Mouse (Mus musculus) right cerebral cortex, postnatal 36 days (tissue): Measurements from ENCODE around the gene Tmem270.

ENCODE experiments used
- DNase-seq, 2 experiments: peaks; one replicate each; pipeline ENCODE4 v3.0.0; 2022; ENCODE audit warnings: low spot score in 2 of 2, mixed read lengths in 1 of 2

Gene Tmem270

DNA sequence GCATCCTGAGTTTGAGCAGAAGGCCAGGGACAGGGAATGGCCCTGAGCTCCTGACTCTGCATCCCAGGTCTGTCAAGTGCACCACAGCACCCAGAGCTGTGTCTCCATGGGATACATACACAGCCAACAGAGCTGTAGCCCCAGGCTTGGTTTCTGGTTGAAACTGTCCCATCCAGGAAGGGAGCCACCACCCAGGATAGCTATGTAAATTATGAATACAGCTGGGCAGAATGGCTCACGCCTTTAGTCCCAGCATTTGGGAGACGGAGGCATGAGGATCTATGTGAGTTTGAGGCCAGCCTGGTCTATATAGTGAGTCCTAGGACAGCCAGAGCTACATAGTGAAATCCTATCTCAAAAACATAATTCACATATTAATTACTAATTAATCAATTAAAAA lies 23.5 kb upstream of the Tmem270 start:
- no peak for DNase-seq

DNA sequence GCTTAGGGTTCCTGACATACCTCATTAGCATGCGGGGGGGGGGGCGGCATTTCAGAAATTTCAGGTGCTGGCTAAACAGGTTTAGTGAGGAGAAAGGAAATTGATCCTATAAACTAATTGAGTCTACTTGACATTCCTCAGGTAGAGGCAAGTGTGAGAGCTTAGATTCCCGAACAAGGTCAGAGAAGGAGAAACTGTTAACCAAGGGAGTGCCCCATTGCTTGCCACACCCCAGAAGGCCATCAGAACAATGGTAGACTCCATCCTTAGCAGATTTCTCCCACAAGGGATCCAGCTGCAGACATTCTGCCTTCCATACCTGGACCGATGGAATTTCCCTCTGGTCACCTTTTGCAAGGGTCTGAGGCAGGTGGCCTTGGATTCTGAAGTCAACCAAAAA lies 20.2 kb upstream of the Tmem270 start:
- DNase-seq: no peak

DNA sequence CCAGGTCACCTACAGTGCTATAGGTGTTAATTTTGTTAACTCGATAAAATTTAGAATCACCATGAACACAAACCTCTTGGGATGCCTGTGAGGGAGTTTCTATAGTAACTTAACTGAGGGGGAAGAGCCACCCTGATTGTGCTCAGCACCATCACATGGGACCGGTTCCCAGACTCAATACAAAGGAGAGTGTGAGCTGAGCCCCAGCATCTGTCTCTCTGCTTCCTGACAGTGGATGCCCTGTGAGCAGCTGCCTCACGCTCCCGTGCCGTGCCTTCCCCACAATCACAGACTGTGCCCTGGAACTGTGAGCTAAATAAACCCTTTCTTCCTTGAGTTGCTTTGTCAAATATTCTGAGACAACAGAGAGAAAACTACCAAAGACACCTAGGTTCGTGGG lies 16.6 kb upstream of the Tmem270 start:
- no peak for DNase-seq

DNA sequence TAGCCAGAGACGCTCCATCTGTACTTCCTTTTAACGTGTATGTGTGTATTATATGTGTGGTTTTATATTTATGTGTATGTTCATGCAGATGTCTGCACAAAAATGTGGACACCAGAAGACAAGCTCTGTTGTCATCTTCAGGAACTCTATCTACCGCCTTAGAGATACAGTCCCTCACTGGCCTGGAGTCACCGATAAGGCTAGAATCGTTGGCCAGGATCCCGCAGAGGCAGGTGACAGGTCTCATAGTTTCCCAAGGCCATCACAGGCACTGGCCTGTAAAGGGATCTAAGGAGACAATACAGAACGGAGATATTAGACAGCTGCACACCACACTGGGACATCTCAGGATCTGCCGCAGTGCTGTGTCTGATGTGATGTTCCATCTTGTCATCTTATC lies 14.6 kb upstream of the Tmem270 start:
- no peak for DNase-seq

DNA sequence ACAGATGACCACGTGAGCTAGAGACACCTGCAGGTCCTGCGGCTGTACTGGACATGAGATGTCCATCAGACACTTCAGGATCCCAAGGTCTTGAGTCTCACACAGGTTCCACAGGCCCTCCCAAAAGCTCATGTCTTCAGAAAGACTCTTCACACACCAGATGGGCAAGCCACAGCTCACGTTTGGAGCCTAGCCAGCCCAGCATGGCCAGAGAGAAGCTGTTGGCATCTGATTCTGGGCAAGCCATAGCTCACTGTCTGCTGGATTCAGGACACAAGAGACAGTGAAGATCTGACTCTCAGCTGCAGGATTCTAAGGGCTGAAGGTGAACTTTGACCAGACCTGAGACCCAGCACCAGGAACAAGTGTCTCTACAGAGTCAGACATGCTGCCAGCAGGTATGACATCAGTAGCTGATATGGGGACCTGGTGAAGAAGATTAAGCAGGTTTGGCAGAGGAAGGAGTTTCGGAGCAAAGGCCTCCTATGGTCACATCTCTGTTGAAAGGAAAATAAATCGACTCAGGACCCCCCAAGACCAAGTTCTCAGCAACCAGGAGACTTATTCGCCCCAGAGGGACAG lies 13.7 kb upstream of the Tmem270 start:
- no peak for DNase-seq

DNA sequence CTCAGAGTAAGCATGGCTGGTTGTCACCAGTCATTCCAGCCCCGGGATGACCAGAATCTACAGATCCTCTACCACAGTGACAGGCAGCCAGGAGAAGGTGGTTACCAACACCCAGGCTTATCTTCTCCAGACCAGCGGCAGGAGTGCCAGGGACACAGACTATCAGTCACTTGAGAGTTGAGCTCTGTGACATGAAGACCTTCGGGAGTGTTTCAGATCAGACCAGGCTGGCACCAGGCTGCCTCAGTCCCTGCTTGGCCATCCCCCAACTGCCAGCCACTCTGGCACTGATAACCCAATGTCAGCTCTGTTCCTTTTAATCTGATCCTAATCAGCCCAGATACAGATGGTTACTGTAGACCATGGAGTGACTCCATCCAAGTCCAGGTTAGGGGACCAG lies 12.6 kb upstream of the Tmem270 start:
- no peak for DNase-seq

DNA sequence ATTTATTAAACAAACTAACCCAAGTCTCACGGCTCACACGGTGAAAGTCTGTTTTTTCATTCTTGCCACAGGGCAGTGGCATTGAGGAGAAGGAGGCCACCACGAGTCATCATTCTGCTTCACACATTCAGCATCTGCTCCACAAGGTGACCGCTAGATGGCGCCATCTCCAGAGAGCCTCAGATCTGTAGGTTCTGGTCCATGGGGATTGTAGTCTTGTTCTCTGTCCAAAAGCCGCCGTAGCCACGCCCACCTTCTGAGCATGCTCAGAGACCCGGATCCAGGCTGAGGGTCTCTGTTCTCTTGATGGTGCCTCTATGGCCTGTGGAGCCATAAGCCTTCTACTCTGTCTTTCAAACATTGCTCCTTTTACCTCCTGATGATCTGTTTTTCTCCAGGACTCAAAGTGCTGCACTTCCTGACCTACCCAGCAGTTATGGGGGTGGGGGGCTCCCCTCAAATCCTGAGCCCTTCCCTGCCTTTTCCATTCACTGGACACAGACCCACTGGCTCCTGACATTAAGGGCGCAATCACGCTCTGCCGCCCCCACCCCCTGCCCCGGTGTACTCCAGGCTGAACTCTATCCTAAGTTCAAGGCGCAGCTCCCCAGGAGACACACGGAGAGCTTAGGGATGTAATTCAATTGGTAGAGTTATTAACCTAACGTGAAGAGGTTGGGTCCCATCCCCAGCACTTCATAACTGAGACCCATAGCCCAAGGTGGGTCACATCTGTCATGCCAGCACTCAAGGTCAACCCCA lies 11.7 kb upstream of the Tmem270 start:
- no peak for DNase-seq

DNA sequence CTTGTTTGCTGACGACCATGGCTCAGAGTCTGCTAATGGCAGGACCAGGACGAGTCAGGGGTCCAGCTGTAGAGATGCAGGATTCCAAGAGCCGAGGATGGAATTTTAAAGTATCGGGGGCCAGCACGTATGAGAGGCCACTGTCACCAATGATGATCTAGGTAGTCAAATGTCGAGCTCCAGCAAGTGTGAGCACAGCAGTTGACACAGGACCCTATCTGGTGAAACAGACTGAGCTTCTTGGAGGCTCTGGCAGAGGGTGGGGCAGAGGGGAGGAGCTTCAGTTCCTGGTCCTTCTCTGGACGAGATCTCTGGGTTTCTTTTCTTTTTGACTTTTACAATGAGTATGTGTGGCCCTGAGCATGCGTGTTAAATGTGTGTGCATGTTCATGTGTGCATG lies 8.8 kb upstream of the Tmem270 start, which contains the start of gene Cldn13:
TSS of gene Cldn13 (minus strand) at position 216 of the 400 bp plus-strand sequence.
- no peak for DNase-seq

DNA sequence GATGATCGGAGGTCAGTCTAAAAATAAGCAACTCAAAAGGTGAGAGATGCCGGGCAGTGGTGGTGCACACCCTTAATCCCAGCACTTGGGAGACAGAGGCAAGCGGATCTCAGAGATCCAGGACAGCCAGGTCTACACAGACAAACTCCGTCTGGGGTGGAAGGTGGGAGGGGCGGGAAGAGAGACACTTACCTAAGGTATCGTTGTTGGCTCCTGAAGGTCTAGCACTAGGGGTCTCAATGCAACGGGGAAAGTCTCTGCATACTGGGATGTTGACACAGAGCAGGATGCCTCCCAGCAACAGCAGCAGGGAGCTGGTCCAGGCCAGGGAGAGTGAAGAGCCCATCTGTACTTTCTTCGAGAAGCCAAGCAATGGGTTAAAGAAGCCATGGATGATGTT lies 8.0 kb upstream of the Tmem270 start:
- no peak for DNase-seq

DNA sequence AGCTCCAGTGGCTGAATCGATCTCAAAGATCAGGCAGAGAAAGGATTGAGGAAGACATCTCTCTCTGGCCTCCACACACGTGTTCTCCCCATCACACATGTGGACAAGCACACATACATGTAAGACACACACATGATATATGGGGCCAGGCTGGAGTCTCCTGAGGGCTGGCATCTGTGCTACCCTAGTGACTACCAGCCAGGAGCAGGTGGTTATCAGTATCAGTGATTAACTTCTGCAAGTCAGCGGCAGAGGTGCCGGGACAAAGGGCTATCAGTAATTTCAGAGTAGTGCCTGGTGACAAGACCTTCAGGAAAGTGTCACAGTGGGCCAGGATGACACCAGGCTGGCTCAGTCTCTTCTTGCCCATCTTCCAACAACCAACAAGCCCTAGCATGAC lies 7.2 kb upstream of the Tmem270 start:
- DNase-seq: no peak

DNA sequence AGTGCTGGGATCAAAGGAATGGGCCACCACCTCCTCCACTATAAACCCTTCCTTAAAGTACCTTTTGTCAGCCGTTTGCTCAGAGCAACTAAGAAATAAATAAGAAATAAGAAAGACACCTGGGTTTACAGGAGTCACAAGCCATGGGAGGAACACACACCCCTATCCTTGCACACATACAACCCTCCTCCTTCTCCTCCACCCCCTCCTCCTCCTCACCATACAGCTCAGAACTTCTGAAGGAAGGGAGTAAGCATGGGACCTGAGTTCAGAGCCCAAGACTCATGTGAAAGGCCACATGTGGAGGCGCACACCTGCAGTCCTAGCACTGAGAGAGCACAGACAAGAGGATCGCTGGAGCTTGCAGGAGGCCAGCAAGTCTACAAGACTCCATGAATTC lies 6.8 kb upstream of the Tmem270 start:
- no peak for DNase-seq

DNA sequence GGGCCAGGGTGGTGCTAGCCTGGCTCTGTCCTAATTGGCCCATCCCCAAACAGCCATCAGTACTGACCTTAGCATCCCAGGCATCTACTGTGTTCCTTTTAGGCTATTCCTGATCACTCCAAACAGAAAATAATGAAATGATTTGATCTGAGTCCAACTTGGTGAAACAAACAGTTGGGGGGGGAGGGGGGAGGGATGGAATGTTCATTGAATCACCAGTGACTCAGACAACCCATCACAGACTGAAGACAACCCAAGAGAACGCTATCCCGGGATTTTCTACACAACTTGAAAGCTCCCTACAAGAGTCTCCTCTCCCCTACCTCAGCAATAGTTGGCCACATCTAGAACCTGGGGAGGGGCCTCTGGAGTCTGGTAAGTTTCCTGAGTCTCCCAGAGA lies 5.4 kb upstream of the Tmem270 start:
- no peak for DNase-seq

DNA sequence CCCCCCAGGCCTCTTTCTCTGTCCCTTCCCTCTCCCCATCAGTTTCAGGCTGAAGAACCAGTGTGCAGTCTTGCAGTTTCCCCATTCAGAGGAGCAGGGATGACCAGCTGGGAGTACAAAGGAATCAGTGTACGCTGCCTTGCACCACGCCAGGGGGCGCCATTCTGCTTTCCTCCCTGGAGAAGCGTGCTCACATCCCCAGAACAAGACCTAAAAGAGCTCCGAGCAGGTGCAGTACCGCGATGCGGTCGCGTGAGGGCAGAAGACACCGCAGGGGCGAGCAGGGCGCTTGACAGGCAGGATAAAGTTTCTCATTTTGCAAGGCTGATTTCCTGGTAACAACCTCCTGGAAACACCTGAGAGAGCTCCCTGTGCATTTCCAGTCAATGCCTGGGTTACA lies 602 bp upstream of the Tmem270 start:
- peak; percentile 87 to 88 for DNase-seq

DNA sequence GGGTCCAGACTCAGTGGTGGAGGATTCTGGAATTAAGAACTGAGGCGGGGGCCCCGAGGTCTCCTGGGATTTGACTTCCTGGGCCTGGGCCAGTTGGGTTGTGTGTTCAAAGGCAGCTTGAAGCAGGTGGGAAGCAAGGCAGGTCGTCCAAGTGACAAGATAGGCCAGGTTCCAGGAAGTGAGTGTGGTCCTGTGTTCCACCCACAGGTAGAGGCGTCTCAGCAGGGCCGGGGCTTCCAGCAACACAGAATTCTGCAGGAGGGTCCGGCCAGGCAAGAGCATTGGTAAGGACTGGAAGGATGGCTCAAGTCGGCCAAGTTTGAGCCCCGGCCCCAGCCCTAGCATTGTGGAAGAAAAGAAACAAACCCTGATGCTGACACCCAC lies 4.9 kb downstream of the Tmem270 start:
- no peak for DNase-seq

DNA sequence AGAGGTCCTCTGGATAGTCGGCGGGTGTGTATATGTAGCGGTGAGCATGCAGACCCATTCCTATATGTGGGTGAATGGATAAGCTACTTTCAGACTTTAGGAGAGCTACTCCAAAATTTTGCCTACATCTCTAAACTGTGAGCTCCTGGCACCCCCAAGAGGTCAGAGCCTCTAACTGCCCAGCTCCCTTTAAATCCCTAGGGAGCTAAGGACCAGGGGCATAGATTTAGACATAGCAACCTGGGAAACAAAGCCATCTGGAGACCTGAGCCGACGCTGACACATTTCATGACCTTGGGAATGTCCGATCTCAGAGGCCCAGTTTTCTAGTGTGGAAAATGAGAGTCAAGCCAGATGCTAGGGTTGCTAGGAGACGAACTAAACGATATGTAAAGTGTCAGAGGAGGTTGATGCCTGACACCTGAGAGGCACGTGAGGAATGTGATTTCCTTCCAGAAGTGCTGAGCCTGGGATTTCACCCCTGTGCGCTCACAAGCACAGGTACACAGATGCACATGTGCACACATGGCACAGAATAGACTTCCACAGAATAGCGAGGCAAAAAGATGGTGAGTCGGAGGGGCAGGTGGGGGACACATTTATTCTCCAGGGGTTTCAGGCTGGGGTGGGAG lies 5.4 kb downstream of the Tmem270 start:
- peak; percentile 10 to 15 for DNase-seq

DNA sequence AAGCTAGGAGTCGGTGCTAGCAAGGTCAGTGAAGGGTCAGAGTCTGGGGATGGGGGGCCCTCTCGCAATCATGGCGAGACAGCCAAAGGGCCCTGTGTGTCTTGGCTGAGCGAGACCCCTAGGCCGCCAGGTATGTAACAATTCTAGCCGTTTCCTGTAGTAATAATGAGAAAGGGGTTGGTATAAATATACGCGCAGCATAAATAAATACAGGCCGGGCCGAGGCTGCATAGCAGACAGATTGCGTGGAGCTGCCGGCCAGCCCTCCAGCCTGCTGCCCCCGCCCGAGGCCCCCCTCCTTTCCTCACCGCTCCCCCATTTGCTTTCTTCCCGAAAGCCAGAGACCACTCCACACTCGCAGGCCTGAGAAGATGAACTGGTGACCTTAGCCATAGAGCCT lies 8.9 kb downstream of the Tmem270 start:
- no peak for DNase-seq

DNA sequence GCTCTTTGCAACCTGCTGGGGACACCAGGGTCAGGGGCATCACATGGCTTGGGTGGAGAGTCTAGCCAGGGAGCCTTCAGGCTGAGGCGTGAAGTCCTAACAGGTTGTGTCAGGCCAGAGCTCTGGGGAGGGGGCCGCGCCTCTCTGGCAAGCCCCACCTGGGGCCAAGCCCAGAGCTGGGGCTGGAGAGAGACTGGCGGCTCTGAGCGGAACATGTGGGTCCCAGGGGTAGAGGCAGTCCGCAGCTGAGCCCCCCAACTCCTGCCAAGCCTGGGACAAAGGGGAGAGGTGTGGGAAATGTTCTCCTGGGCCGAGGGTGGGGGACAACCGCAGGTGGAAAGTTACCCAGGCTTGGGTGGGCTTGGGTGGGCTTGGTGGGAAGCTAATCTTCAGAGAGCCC lies 9.6 kb downstream of the Tmem270 start:
- DNase-seq: no peak

DNA sequence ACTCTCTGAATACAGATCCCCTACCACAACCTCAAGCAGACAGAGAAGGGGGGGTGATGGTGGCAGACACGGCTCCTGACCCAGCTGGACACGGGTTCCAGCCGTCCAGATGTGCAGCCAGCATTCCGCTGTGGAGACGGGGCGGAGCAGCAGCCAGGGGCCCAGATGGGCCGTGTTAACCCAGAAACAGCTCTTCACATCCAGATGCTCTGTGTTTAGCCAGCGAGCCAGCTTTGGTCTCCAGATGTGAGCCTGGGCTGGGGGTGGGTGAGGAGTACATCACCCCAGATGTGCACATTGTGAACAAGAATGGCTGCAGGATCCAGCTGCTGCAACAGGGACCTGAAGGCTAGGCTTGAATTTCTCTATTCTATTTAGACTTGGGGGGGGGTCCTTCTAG lies 11.2 kb downstream of the Tmem270 start:
- no peak for DNase-seq

DNA sequence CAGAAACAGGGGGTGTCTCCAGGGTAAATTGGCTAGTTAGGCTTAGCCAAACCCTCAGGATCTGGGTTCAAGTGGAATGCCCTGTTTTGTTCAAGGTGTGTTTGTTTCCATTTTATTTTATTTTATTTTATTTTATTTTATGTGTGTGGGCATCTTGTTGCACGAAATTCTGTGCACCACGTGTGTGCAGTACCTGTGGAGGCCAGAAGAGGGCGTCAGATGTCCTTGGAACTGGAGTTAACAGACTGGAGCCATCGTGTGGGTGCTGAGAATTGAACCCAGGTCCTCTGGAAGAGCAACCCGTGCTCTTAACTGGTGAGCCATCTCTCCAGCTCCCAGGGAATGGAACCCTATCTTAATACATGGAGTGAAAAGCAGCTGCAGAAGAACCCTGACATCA lies 13.8 kb downstream of the Tmem270 start:
- no peak for DNase-seq

DNA sequence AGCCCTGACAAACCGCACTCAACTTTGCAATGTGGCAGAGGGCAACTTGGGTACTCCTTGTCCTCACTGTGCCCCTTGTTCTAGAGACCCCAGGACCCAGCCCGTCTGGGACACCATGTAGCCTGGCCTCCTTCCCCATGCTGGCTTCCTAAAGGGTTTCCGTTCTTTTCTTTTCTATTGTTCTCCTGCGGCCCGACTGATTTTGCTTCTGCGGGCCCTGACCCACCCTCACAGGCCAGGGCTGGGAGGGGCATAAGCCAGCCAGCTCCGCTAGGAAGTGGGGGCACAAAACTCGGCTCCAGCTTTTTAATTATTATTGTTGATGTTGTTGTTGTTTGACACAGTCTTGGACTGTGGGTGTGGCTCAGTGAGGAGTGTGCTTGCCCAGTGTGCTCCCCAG lies 15.0 kb downstream of the Tmem270 start:
- no peak for DNase-seq

DNA sequence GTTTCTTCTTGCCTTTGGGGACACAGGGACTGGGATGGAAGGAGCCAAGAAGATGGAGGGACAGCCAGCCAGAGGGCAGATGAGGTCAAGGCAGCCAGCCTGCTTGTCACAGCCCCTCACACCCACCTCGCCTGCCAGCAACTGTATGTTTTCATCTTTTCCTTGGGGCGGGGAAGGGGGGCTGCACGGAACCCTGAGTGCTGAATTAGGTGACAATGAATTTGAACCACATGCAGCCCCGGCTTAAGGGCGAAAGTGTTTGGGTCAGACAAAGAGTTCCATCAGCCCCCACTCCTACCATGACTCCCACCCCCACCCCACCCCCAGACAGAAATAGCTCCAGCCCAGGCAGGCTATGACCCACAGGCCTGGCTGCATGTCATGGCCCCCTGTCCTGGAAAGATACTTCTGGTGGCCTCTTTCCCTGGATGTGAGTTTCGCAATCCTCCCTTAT lies 15.9 kb downstream of the Tmem270 start:
- no peak for DNase-seq

DNA sequence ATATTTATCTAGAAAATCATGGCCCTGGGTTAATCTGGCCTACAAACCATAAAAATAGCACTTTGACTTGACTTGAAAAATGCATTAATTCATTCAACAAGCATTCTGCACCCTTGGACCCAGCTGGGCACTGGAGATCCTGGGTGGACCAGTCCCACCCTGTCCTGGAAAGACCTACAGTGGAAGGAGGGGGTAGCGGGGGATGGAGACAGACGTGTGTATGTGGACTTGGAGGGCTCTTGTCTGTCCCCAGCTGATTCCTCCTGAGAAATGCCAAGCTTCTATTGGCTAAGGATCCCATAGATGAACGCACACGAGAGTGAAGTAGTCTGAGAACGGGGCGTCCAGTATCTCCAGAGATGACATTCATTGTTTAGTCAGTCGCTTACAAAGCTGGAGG lies 18.0 kb downstream of the Tmem270 start:
- no peak for DNase-seq
